Mouse (Mus musculus): ENCODE results near the gene Selenov.

The Selenov gene

GRCm38 (mm10) chr7:28290638-28291590 is at the start of gene Selenov:
TSS of gene Selenov (minus strand) at chr7:28291186.
- in situ Hi-C loops (cut with MboI; ENCODE audit: unreplicated experiment in 2 of 2), result loop anchor here in 1 of 2 experiments (10.0 kb wide), 1 partner anchor 236 kb away; the partner anchor contains the start of gene Psmc4

- in situ Hi-C loops (cut with MboI; ENCODE audit: unreplicated experiment in 2 of 2), result no loop called here
Measured at GRCm38 (mm10) chr7:28339213-28339917, 48.4 kb upstream of the Selenov start.

- in situ Hi-C loops (cut with MboI; ENCODE audit: unreplicated experiment in 2 of 2), result no loop called here
Measured at GRCm38 (mm10) chr7:28338108-28338998, 47.4 kb upstream of the Selenov start, which contains the start of gene Supt5. TSS of gene Supt5 (minus strand) at chr7:28338746.

GRCm38 (mm10) chr7:28335471-28335870 is 44.5 kb upstream of the Selenov start:
- in situ Hi-C loops (cut with MboI; ENCODE audit: unreplicated experiment in 2 of 2), result no loop called here

GRCm38 (mm10) chr7:28334534-28334933 is 43.5 kb upstream of the Selenov start:
- in situ Hi-C loops (cut with MboI; ENCODE audit: unreplicated experiment in 2 of 2), result no loop called here

GRCm38 (mm10) chr7:28328260-28328659 is 37.3 kb upstream of the Selenov start:
- in situ Hi-C loops (cut with MboI; ENCODE audit: unreplicated experiment in 2 of 2), result no loop called here

- in situ Hi-C loops (cut with MboI; ENCODE audit: unreplicated experiment in 2 of 2), result no loop called here
Measured at GRCm38 (mm10) chr7:28326457-28326856, 35.5 kb upstream of the Selenov start.

- in situ Hi-C loops (cut with MboI; ENCODE audit: unreplicated experiment in 2 of 2), result no loop called here
Measured at GRCm38 (mm10) chr7:28325293-28325692, 34.3 kb upstream of the Selenov start.

- in situ Hi-C loops (cut with MboI; ENCODE audit: unreplicated experiment in 2 of 2), result loop anchor here in 1 of 2 experiments (25.0 kb wide), 1 partner anchor 660 kb away; the partner anchor contains the start of genes Map3k10 and Ttc9b
Measured at GRCm38 (mm10) chr7:28321974-28322720, 31.2 kb upstream of the Selenov start.

- in situ Hi-C loops (cut with MboI; ENCODE audit: unreplicated experiment in 2 of 2), result loop anchor here in 1 of 2 experiments (25.0 kb wide), 1 partner anchor 656 kb away; the partner anchor contains the start of genes Map3k10 and Ttc9b
Measured at GRCm38 (mm10) chr7:28318714-28319113, 27.7 kb upstream of the Selenov start.

- in situ Hi-C loops (cut with MboI; ENCODE audit: unreplicated experiment in 2 of 2), result loop anchor here in 1 of 2 experiments (25.0 kb wide), 1 partner anchor 656 kb away; the partner anchor contains the start of genes Map3k10 and Ttc9b
Measured at GRCm38 (mm10) chr7:28318036-28318435, 27.1 kb upstream of the Selenov start.

GRCm38 (mm10) chr7:28311926-28312543 is 21.0 kb upstream of the Selenov start, which contains the start of gene Timm50:
TSS of gene Timm50 (minus strand) at chr7:28312072.
- in situ Hi-C loops (cut with MboI; ENCODE audit: unreplicated experiment in 2 of 2), result loop anchor here in 1 of 2 experiments (25.0 kb wide), 1 partner anchor 650 kb away; the partner anchor contains the start of genes Map3k10 and Ttc9b

GRCm38 (mm10) chr7:28311151-28311925 is 20.4 kb upstream of the Selenov start:
- in situ Hi-C loops (cut with MboI; ENCODE audit: unreplicated experiment in 2 of 2), result loop anchor here in 1 of 2 experiments (25.0 kb wide), 1 partner anchor 649 kb away; the partner anchor contains the start of genes Map3k10 and Ttc9b

- in situ Hi-C loops (cut with MboI; ENCODE audit: unreplicated experiment in 2 of 2), result loop anchor here (10.0 to 25.0 kb wide), 2 partner anchors 625 to 647 kb away; partner anchors contain the start of genes Map3k10 (in 1 of the 2), Ttc9b (in 1 of the 2) and Zfp607b (in 1 of the 2)
Measured at GRCm38 (mm10) chr7:28309737-28310136, 18.8 kb upstream of the Selenov start.

- in situ Hi-C loops (cut with MboI; ENCODE audit: unreplicated experiment in 2 of 2), result loop anchor here (10.0 to 25.0 kb wide), 2 partner anchors 621 to 644 kb away; partner anchors contain the start of genes Map3k10 (in 1 of the 2), Ttc9b (in 1 of the 2) and Zfp607b (in 1 of the 2)
Measured at GRCm38 (mm10) chr7:28306216-28306615, 15.2 kb upstream of the Selenov start.

- in situ Hi-C loops (cut with MboI; ENCODE audit: unreplicated experiment in 2 of 2), result loop anchor here (10.0 to 25.0 kb wide), 2 partner anchors 621 to 643 kb away; partner anchors contain the start of genes Map3k10 (in 1 of the 2), Ttc9b (in 1 of the 2) and Zfp607b (in 1 of the 2)
Measured at GRCm38 (mm10) chr7:28305641-28306040, 14.7 kb upstream of the Selenov start.
